Mouse (Mus musculus) urinary bladder, postnatal 36 days (tissue): ENCODE data around the gene Cog7.

ENCODE experiments used
- DNase-seq, 2 experiments: peaks; one replicate each; pipeline ENCODE4 v3.0.0; 2022; ENCODE audit warnings: low spot score in 2 of 2, mixed read lengths in 1 of 2

Cog7 gene

DNA sequence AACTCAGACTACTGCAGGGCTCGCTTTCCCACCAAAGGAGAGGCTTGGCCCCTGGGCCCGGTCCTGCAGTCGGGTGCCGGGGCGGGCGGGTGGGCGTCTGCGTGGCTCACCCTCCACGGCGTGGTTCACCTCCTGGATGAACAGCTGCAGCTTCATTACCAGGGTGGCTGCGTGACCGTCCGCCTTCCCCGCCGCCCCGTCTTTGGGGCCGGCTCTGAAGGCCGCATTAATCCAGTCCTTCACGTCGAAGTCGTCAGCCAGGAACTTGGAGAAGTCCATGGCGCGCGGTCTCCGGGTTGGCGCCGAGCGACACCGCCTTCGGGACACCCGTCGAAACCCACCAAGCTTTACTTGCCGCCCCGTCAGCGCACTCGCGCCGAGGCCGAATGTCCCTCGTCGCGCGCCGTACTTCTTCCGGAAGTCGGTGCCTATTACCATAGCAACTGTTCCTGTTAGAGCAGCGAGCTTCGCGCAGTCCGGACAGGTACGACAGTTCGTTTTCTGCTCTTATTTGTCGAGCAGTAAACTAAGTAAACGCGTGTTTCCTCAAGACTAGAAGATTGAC lies at the start of gene Cog7:
Gene Cog7 (minus strand): TSS at position 405 of the 565 bp plus-strand sequence.
- peak; percentile 91 for DNase-seq

DNA sequence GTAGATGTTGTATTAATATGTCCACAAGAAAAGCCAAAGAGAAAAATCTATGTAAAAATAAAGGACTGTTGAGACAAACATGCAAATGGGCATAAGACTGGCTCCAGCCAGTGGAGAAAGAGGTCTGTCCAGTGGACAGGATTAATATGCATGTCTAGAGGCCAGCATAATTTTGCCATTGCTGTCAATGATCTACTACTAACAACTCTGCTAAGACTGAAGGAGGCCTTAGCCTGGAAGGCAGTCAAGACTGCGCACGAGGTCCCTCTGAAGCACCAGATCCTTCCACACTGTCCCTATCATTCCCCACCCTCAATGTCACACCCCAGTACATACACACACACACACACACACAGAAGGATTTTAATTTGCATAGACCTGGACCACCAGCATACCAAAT lies 40.6 kb upstream of the Cog7 start:
- no peak for DNase-seq

DNA sequence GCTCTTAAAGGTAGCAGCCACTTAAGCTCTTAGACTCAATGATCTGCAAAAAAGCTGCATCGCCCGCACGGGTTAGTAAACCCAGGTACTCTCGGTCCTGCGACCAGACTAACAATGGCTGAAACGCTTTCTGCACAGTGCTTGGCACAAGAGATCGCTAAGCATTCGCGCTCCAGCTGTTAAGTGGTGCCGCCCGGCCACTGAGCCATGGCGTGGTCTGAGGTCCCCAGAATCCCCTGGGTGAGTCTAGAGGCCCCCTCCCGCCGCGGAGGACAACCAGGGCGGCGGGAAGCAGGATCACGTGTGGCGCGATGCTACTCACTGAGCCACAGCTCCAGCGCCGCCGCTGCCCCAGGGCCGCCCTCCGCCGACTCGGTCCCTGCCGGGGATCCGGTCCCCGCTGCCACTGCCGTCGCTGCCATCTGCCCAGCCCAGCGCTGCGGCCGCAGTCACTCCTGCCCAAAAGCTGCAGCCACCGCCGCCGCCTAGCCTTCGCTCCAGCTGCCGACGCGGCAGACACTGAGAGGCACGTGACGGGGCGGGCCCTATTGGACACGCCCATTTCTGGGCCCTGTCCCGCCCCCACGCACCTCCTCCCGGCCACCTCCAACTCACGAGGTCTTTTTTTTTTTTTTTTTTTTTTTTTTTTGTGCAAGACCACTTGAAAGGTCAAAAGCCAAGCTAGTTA lies 39.3 kb upstream of the Cog7 start, which contains the start of gene Gga2:
Gene Gga2 (minus strand): TSS at position 556 of the 688 bp plus-strand sequence.
- DNase-seq: peak; percentile 84 to 90

DNA sequence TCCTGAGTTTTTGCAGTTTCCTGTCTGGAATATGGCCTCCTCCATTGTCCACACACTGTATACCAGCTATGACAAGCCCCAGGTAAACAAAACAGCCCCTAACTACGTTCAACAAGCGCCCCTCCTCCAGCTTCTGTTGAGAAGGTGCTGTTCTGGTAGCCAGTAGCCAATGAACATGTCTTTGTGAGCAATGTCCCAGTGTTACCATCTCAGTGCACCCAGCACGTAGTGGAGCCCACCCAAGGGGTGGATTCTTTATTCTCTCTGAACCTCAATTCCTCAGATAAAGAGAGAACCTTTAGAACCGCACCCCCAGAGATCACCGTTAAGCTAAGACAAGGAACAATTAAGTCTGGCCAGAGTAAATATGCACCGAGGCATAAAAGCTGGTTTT lies 38.8 kb upstream of the Cog7 start:
- no peak for DNase-seq

DNA sequence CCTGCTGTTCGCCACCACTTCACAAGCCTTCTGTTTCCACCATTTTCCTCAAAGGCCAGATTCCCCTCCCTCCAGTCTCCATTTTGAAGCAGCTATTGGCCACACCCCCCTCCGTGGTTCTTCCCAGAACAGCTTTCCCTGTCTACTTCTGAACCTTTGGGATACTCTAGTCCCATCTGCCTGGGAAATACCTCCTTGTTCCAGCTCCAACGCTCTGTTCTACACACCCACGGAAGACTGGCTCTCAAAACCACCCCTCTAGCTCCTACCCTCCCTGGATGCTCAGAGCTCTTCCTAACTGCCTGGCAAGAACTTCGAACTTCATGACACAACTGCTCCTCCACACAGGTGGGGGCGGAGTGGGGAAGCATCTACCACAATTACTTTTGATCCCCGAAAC lies 37.5 kb upstream of the Cog7 start:
- DNase-seq: no peak

DNA sequence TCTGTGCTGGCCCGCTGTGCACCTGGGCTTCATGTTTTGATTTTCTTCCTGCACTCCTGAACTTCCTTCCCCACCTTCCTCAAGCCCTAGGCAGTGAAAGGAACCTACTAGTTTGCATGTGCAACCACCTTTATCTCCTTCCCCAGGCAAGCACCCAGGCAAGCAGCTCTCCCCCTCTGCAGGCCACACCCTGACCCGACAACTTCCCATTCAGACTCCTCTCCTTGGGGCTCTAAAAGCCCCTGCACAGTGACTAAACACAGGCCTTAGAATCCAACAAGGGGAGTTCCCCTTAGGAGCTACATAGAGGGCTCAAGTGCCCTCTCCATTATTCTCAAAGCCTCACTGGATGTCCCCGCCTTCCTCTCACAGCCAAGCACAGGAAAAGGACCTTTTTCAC lies 36.7 kb upstream of the Cog7 start:
- no peak for DNase-seq

DNA sequence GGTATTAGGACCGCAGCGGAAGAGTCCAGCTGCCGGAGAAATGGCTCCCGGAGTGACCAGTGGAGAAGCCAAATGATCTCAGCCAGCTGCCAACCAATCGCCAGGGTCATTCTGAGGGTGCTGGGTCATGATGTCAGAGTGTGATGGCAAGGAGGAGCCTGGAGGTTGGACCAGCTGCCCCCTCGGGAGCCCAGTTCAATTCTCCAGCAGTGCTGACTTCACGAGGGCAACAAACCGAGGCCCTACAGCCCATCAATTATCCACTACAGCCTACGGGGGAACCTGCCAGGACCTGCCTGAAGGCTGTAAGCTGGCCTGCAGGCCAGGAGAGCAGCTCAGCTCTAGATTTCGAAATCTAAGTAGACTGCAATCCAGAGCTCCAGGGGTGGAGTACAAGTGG lies 34.2 kb upstream of the Cog7 start:
- DNase-seq: peak; percentile 62 to 79

DNA sequence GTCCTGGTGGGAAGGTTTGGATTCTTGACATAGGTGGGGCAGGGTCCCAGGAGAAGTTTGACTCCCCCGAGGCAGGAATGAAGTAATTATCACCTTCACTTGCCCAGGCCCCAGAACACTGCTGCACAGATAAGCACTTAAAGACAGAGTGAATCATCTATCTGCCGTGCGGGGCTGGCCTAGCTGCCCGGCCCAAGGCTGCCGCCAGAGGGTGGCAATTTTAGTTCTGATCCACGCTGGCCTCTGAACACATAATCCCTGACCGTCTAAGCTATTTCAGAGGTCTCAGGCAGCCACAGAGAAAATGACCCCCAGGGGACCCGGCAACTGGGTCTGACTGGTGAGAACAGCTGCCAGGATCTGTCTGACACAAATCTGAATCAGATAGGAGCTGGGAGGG lies 33.6 kb upstream of the Cog7 start:
- DNase-seq: peak; percentile 46 to 68

DNA sequence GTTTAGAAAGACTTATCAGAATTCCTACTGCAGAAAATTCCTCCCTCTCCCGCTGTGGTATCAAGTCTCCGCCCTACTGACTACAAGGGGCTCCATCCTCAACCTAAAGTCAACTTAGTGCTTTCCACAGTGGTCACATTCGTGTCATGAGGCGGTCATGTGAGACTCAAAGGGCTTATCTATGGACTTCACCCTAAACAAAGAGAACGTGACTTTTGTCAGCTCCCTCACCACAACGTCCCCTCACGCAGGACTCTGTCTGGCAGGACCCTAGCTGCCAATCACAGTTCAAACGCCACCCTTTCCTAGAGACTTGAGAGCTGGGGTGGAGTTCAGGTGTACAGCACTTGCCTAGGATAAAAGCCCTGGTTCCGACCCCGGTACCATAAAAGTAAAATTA lies 31.4 kb upstream of the Cog7 start:
- DNase-seq: no peak

DNA sequence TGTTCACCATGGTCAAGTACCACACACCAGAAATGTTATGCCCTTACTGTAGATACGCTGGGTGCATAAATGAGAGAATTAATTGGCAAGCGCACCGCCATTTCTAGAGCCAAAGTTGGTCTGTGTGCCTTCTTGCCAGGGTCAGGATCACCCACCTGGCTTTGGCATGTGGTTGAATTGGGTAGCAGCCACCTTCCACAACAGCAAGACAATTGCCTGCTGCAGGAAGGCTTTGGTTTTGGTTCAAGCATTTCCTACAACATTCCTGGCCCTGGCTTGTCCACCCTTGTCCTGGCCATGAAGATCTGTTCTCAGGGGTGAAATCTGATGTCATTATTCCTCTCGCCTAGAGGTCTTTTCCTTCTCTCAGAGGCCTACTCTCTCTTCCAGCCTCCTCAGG lies 30.9 kb upstream of the Cog7 start:
- DNase-seq: no peak

DNA sequence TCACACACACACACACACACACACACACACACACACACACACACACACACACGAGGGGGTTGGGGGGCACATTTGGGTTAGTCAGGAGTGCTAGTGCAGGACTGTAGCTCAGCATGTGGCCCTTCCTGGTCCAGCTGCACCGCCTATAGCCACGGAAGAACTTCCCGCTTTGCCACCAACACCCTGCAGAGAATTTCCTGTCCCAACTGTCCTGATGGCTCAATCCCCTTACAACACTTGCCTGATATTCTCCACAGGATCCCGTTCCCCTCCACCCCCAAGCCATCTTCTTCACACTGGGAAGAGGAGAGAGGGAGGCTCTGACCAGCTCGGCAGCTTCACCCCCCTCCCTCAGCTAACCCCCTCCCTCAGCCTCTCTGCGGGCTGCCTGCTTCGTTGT lies 18.9 kb upstream of the Cog7 start:
- no peak for DNase-seq

DNA sequence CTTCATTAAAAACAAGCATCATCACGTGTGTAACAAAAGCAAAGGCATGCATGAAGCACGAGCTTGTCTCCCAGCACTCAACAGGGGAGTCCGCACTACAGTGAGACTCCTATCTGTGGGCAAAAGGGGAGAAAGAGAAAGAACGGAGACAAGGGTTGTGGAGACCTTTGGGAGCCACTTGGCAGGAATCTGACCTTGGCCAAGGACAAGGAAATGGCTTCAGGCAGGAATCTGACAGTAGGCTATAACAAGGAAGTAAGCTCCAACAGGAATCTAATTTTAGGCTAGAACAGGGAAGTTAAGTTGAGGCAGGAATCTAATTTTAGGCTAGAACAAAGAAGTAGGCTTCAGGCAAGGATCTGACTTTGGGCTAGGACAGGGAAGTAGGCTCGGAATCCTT lies 14.4 kb upstream of the Cog7 start:
- DNase-seq: no peak

DNA sequence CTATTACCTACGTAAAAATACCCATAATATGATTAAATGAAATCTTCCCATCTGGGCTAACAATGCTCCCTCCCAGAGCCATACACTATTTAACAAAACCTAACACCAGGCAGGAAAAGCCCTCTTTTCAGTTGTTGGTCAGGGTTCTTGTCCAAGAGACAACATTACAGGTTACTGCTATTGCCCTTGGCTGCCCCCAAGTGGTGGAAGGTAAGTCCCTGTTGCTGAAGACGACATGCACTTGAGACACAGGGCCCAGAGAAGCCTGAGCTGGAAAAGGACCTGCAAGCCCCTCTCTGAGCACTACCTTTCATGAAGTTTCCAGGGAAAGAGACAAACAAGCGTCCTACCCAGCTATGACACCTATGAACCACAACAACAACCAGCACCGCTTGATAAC lies 6.5 kb downstream of the Cog7 start:
- DNase-seq: peak; percentile 33 to 40

DNA sequence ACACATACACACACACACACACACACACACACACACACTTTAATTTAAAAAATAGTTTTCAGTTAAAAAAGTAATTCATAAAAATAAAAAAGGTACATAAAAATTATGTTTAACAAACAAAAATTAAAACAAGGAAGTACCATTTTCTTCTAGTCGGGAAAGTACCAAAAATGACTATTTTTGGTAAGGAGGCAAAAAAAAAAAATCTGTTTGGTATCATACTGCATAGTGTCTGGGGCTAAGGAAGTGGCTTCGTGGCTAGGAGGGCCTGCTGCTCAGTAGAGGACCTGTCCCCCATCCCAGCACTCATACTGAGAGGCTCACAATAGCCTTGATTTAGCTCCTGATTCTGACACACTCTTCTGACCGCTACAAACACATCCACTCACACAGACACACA lies 9.8 kb downstream of the Cog7 start:
- no peak for DNase-seq

DNA sequence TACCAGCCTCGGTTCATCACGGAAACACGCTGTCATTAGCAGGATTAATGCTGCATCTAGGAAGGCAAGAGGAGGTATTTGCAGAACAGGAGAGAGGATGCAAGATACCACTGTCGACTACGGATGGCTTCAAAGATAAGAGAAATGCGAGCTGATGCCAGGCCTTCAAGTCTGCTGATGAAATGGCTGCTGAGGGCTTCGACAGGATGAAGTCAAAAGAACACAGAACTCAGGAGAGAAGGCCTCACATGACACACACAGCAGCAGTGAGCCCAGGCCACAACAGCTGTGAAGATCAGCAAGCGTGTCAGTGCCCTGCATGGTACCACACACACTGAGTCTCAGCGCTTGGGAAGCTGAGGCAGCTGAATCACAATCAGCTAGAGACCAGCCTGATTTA lies 11.3 kb downstream of the Cog7 start:
- DNase-seq: no peak

DNA sequence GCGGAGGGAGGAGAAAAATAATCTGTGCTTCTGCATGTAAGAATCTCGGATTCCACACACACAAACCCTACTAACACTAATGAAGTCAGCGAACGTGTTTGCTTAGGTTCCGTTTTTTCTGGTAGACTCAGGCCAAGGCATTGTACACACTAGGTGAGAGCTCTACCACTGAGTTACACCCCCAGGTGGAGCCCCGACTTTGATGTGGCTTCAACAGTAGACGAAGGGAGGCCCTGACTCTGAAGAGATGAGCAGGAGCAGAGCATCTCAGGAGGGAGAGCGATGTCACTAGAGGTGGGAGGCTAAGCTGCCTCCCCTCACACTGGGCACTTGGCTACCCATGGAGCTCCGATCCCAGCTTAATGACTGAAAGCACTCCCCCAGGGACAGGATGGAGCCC lies 12.7 kb downstream of the Cog7 start:
- DNase-seq: no peak

DNA sequence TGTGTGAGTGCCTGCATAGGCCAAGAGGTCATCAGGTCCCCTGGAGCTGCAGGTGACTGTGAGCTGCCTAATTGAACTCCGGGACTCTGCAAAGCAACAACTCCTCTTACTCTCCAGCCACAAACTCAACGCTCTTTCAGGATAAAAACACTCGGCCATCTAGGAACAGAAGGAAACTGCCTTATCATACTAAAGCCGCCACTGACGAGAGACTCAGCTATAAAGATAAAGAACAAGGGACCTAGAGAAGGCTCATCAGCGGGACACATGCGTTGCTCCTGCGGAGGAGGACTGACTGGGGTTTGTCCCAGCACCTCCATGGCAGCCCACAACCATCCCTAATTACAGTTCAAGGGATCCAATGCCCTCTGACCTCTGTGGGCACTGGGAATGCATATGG lies 13.3 kb downstream of the Cog7 start:
- DNase-seq: no peak

DNA sequence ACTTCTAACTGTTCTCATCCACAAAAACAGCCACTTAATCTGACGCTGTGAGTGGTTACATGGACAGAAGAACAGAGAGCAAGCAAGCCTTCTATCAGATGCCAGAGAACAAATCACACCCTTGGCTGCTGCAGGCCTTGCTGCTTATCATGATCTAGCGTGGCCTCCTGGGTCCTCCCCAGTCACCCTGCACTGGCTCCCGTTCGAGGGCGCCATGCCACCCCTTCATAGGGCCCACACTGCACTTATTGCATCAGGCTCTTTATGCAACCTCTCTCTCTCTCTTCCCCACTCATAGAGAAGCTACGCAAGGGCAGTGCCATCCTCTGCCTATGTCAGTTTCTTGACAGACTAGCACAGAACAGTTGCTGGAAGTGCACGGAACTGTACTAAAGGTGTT lies 15.3 kb downstream of the Cog7 start:
- peak in 1 of 2 experiments; percentile 11 for DNase-seq

DNA sequence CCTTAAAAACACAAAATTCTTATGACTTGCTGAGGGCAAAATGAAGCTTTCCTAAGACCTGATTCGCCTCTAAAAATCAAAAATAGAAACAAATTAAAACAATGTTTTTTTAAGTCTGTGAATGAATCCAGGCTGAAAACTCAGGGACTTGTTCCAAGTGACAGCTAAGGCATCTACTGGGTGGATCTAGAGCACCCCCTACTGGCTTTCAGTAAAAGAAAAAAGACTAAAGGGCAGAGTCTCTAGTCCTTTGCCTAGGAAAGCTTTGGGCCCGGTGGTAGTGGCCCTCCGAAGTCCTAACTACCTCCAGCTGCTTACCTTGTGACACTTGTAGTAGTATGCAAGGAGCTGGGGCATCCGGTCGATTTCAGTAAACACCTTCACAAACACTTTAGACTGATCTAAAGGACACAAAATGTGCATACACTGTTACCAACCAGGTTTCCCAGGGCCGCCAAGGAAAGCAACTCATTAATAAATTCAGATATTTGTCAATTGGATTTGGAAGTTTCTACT lies 17.6 kb downstream of the Cog7 start:
- peak; percentile 26 to 32 for DNase-seq

DNA sequence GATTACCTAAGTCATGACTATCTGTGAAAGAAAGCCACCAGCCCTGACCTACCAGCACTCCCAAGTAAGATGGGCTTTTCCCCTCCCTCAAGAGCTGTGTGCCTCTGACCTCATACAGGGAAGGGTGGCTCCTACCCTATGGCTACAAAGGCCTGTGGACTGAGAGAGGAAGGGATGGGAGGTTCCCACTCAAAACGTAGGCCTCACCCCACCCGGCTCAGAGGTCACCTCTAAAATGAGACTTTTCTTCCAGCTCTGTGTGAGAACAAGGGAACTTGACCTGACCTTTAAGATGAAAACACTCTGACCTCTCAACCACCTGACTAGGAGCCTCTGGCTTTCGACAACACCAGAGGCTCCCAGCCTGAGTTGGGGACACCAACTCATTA lies 18.9 kb downstream of the Cog7 start:
- DNase-seq: no peak

DNA sequence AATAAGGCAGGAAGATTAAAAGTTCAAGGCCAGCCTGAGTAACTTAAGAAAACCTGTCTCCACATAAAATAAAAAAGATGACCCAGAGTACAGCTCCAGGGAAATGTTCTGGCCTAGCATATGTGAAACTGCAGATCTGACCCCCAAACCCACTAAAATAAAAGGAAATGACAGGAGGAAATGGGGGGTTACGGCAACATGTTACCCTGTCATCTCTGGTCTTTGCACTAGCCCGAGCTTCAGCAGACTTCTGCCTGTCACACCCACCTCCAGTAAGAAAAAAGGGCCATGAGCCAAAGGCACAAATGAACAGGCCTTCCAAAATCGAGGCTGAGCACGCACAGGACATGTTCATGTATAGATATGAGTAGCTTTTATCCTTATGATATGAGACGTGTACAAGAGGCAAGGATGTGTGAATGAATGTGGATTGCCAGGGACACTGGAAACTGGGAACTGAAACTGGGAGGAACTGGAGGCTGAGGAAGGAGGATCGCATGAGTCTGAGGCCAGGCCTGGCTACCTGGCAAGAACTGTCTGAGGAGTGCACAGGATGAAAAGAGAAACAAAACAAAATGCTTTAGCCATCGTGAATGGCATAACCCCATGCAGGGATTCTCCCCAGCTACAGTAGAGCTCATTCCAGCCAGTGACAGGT lies 19.5 kb downstream of the Cog7 start:
- no peak for DNase-seq

DNA sequence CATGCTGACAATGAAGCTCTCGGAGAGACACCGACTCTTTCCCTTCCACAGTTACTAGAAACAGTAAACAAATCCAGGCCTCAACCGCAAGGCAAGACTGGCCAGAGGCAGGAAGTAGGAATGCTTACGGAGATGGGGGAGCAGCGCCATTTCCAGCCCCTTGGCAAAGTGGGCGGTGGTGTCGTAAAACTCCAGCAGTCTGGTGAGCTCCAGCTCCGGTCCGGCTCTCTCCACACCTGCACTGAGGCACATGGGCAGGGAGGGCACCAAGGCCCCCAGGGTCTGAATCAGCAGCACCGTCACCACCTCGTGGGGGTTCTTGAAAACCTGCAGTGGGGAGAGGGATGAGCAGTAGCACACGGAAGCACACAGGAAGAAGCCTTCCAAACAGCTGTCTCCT lies 25.7 kb downstream of the Cog7 start:
- no peak for DNase-seq
